Mouse (Mus musculus): ENCODE measurements around the gene Mcrs1.

DNA sequence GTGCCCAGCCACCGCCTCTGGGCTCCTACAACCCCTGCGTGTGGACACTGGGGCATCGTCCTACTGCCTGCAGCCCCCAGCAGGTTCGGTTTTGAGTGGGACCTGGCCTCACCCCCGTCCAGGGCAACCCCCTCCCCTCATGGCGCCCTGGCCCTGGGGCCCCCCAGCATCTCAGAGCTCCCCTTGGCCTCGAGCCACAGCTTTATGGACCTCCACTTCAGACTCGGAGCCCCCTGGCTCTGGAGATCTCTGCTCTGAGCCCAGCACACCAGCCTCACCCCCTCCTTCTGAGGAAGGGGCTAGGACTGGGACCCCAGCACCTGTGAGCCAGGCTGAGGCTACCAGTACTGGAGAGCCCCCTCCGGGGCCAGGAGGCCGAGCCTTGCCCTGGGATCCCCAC, 9.7 kb downstream of the Mcrs1 start:
- no peak for TF ChIP-seq CTCF (IDR thresholded peaks at IDR 0.05; ENCODE audit: control insufficient read depth, insufficient read depth, insufficient replicate concordance, low read depth, low read length)
- no peak for TF ChIP-seq POLR2A (IDR thresholded peaks at IDR 0.05; ENCODE audit: control insufficient read depth, low read depth, low read length)
